Mouse (Mus musculus) stomach, postnatal 0 days (tissue): ENCODE measurements around the gene Flnb.

Experiments
- CTCF ChIP-seq: IDR thresholded peaks from 2 replicates; pipeline ENCODE4 v1.5.1; 2016; ENCODE audit warnings: antibody characterized with exemption, low read depth, mild to moderate bottlenecking, moderate library complexity
- EP300 ChIP-seq: optimal IDR thresholded peaks from 2 replicates; pipeline ENCODE3; 2016; ENCODE audit warnings: antibody characterized with exemption

- no peak for TF ChIP-seq CTCF
- no peak for TF ChIP-seq EP300
These were observed 67.1 kb downstream of the Flnb start for GRCm38 (mm10) chr14:7884841-7885240.
